Mouse (Mus musculus) layer of hippocampus, adult 8-10 months (tissue): ENCODE measurements around the gene Gm16253. TPM values are rescaled to one million over a fixed set of nuclear protein-coding genes. Genes with fewer than 3 reads are reported as not detected.
A peak's percentile ranks its signal among the peaks of the same experiment; 100 is the strongest.

Experiments used
- DNase-seq, 2 experiments: peaks; one replicate each; pipeline ENCODE4 v3.0.0; 2022; ENCODE audit warnings: low spot score in 2 of 2
- total RNA-seq, 4 experiments: library from RNA; stranded (reverse); gene quantifications; 2 replicates each; pipeline ENCODE4 v1.2.4; 2022

Gm16253 gene
- total RNA-seq, 4 experiments from 2014 or later, result not detected

- DNase-seq, result no peak
Measured at GRCm38 (mm10) chr3:96571896-96572698, 4.7 kb upstream of the Gm16253 start.

- no peak for DNase-seq
Measured at GRCm38 (mm10) chr3:96573611-96574511, 2.9 kb upstream of the Gm16253 start.

- DNase-seq, result no peak
Measured at GRCm38 (mm10) chr3:96575272-96575984, 1.4 kb upstream of the Gm16253 start.

- DNase-seq, result no peak
Measured at GRCm38 (mm10) chr3:96576005-96576658, 652 bp upstream of the Gm16253 start.

GRCm38 (mm10) chr3:96577566-96577965 is 782 bp downstream of the Gm16253 start:
- DNase-seq, result no peak

GRCm38 (mm10) chr3:96578561-96579238 is 1.9 kb downstream of the Gm16253 start:
- no peak for DNase-seq

GRCm38 (mm10) chr3:96579239-96579750 is 2.5 kb downstream of the Gm16253 start:
- no peak for DNase-seq

- peak; percentile 88 to 93 for DNase-seq
Measured at GRCm38 (mm10) chr3:96579885-96580454, 3.2 kb downstream of the Gm16253 start.

GRCm38 (mm10) chr3:96581141-96581540 is 4.4 kb downstream of the Gm16253 start:
- no peak for DNase-seq

- DNase-seq, result no peak
Measured at GRCm38 (mm10) chr3:96581771-96582515, 5.2 kb downstream of the Gm16253 start.

- no peak for DNase-seq
Measured at GRCm38 (mm10) chr3:96583386-96583785, 6.6 kb downstream of the Gm16253 start.

GRCm38 (mm10) chr3:96590657-96591056 is 13.9 kb downstream of the Gm16253 start:
- DNase-seq, result no peak

GRCm38 (mm10) chr3:96593374-96593773 is 16.6 kb downstream of the Gm16253 start:
- no peak for DNase-seq

- DNase-seq, result peak; percentile 92 to 93
Measured at GRCm38 (mm10) chr3:96593790-96594560, 17.2 kb downstream of the Gm16253 start, which contains the start of gene Polr3gl. Gene Polr3gl, minus strand, starts transcription at chr3:96594181.

- DNase-seq, result no peak
Measured at GRCm38 (mm10) chr3:96594851-96595250, 18.1 kb downstream of the Gm16253 start.

- peak; percentile 51 to 60 for DNase-seq
Measured at GRCm38 (mm10) chr3:96595661-96596060, 18.9 kb downstream of the Gm16253 start.

- DNase-seq, result peak; percentile 75 to 76
Measured at GRCm38 (mm10) chr3:96596228-96596707, 19.5 kb downstream of the Gm16253 start, which contains the start of gene Ankrd34a. Gene Ankrd34a, plus strand, starts transcription at chr3:96596636.

GRCm38 (mm10) chr3:96596855-96597254 is 20.1 kb downstream of the Gm16253 start:
- no peak for DNase-seq
